Mouse (Mus musculus) ES-E14 (cell line): ENCODE results near the gene Unc93b1. TPM values are rescaled to one million over a fixed set of nuclear protein-coding genes. Genes with fewer than 3 reads are reported as not detected.
A peak's percentile ranks its signal among the peaks of the same experiment; 100 is the strongest.

ENCODE experiments used
- DNase-seq: peaks from one replicate; pipeline ENCODE4 v3.0.0-alpha.2; 2013; ENCODE audit warnings: low read depth, low spot score
- H3K27ac ChIP-seq: 2 replicates; pipeline ENCODE4 v1.5.1; 2012; ENCODE audit warnings: low read depth, mild to moderate bottlenecking, low read length, moderate library complexity, mixed read lengths; ENCODE audit not compliant: poor library complexity, insufficient read depth, severe bottlenecking
- H3K36me3 ChIP-seq: 2 replicates; pipeline ENCODE4 v1.6.1; 2012; ENCODE audit warnings: mild to moderate bottlenecking, low read length, moderate library complexity, mixed read lengths; ENCODE audit not compliant: control insufficient read depth, poor library complexity, insufficient read depth, severe bottlenecking
- H3K4me1 ChIP-seq, 2 experiments: fragments of 150-350 bp in 1 of 2; sonication (generic) in 1 of 2; 2 replicates each; pipeline ENCODE4 v1.6.1; 2012; ENCODE audit warnings: low read length in 2 of 2, mild to moderate bottlenecking in 1 of 2, mixed read lengths in 1 of 2; ENCODE audit not compliant: control insufficient read depth in 2 of 2, insufficient read depth in 2 of 2, poor library complexity in 1 of 2
- H3K4me3 ChIP-seq, 2 experiments: fragments of 150-350 bp in 1 of 2; sonication (generic) in 1 of 2; 2 replicates each; pipeline ENCODE4 v1.5.1; 2012; ENCODE audit warnings: low read length in 2 of 2, low read depth in 1 of 2, mild to moderate bottlenecking in 1 of 2, mixed read lengths in 1 of 2; ENCODE audit not compliant: insufficient read depth in 1 of 2, poor library complexity in 1 of 2, severe bottlenecking in 1 of 2
- H3K9ac ChIP-seq: 2 replicates; pipeline ENCODE4 v1.6.1; 2012; ENCODE audit warnings: low read depth, mild to moderate bottlenecking, low read length, mixed read lengths; ENCODE audit not compliant: poor library complexity, insufficient read depth, severe bottlenecking
- H3K9me3 ChIP-seq: fragments of 150-350 bp; sonication (generic); 2 replicates; pipeline ENCODE4 v1.6.1; 2012; ENCODE audit warnings: low read depth, mild to moderate bottlenecking, low read length; ENCODE audit not compliant: control insufficient read depth, insufficient read depth
- CHD2 ChIP-seq: IDR thresholded peaks from 2 replicates; pipeline ENCODE4 v1.6.1; 2014; ENCODE audit warnings: mild to moderate bottlenecking, low read depth, low read length, inconsistent platforms
- HCFC1 ChIP-seq: IDR thresholded peaks from 2 replicates; pipeline ENCODE4 v1.6.1; 2012; ENCODE audit warnings: low read length, inconsistent platforms, borderline replicate concordance; ENCODE audit not compliant: insufficient read depth
- MAFK ChIP-seq: IDR thresholded peaks from 2 replicates; pipeline ENCODE4 v1.6.1; 2014; ENCODE audit warnings: mild to moderate bottlenecking, low read depth, low read length, inconsistent platforms; ENCODE audit not compliant: insufficient read depth
- ZC3H11A ChIP-seq: IDR thresholded peaks from 2 replicates; pipeline ENCODE4 v1.6.1; 2012; ENCODE audit warnings: low read depth, mild to moderate bottlenecking, inconsistent platforms, low read length, borderline replicate concordance
- ZNF384 ChIP-seq: IDR thresholded peaks from 2 replicates; pipeline ENCODE4 v1.6.1; 2012; ENCODE audit warnings: low read depth, low read length, inconsistent platforms
- in situ Hi-C, 2 experiments: fragments of 600-800 bp; cut with MboI; formaldehyde crosslinking; loops; one replicate each; pipeline ENCODE4 v1.15.1; 2025; ENCODE audit warnings: low sequenced_read_pairs in 2 of 2, inconsistent platforms in 1 of 2; ENCODE audit not compliant: unreplicated experiment in 2 of 2
- total RNA-seq: library from RNA; depleted of rRNA; stranded (reverse); fragments of 300-350 nt; gene quantifications from 2 replicates; pipeline ENCODE4 v1.2.3, GENCODE M21; 2012

Unc93b1 gene
- total RNA-seq, 1 experiment: 3.9 TPM

DNA sequence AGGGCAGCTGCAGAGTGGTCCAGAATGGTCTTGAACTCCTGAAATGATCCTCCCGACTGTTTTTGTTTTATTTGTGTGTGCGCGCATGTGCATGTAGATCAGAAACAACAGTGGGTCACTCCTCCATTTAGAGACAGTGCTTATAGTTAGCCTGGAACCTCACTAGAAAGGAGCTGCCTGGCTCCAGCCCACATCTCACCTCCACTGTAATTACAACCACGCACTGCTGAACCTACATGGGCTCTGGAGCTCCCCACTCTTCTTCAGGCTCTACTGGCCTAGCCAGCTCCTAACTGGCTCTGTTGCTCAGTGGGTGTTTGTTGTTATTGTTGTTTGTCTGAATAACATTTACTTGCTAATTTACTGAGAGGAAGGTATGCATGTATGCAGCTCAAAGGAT lies 35.4 kb upstream of the Unc93b1 start:
- no peak overlapping the region for H3K9ac ChIP-seq
- H3K4me1 ChIP-seq: peaks cover 3 to 11% of the 10 kb centered on the region in 2 experiments; a peak in 2 of 4 replicates
- H3K9me3 ChIP-seq: no peaks in the 10 kb centered on the region
- H3K4me3 ChIP-seq: no peak overlapping the region
- TF ChIP-seq CHD2: no peak
- no peak for TF ChIP-seq ZNF384
- no peak for TF ChIP-seq MAFK
- TF ChIP-seq HCFC1: no peak
- no peak for TF ChIP-seq ZC3H11A
- H3K27ac ChIP-seq: no peak overlapping the region
- in situ Hi-C loops: no loop called here
- DNase-seq: no peak
- H3K36me3 ChIP-seq: peaks cover 10% of the 10 kb centered on the region; the same call in 1 of the 2 replicates

DNA sequence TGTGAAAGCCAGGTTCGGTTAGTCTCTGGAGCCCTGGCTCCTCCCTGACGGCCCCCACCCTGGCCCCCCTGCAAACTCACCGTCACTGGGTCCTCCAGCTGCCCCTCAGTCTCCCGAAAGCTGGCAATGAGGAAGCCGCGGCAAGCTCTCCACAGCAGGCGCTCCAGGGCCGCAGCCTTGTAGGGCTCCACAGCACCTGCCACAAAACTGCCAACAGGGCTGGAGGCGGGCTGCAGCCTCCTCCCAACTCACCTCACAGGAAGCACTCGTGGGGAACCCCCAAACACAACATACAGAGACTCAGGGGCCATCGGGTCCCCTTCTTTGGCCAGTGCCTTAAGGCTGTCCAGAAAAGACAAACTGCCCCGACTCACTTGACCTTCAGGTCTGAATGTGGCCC lies 32.0 kb upstream of the Unc93b1 start:
- no peak for TF ChIP-seq HCFC1
- TF ChIP-seq MAFK: no peak
- TF ChIP-seq ZNF384: no peak
- no peak for TF ChIP-seq ZC3H11A
- no peak for TF ChIP-seq CHD2
- in situ Hi-C loops: no loop called here
- Histone ChIP-seq H3K9ac (no peak overlapping the region), H3K4me1 (peaks cover 3 to 31% of the 10 kb centered on the region in 2 experiments; a peak in 3 of 4 replicates), H3K36me3 (no peaks in the 10 kb centered on the region), H3K9me3 (no peaks in the 10 kb centered on the region), H3K4me3 (no peak overlapping the region), H3K27ac (no peak overlapping the region)
- no peak for DNase-seq

DNA sequence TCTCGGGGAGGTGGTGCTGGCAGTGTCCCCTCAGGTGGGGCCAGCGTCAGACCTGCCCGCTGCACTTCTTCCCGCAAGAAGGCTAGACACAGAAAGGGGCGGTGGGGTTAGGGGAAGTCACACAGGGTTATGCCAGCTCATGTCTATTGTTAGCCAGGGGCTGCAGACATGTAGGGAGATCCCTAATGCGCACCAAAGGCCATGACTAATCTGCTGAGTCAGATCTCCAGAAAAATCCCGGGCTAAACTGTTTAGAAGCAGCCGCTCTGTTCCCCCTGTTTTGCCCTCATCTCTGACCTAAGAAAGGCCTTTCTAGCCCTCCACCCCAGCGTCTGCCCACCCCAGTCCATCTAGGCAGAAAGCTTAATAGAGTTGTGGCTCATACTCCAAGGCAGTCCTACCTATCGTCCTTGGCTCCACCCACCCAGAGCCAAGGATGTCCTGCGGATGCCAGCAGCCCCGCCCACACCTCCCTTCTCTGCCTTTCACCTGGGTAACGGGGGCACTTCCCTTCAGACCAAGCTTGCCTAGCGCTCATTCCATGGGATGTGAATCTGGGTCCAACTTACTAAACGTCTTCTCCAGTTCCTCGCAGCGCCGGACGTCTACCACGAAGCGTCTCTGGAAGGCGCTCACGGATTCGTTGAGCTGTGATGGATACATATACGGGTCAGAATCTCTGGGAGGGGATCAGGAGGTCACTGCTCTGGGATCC lies 31.2 kb upstream of the Unc93b1 start:
- H3K4me1 ChIP-seq: peaks cover 3 to 31% of the 10 kb centered on the region in 2 experiments; a peak in 3 of 4 replicates
- H3K27ac ChIP-seq: no peak overlapping the region
- peak overlapping the region; percentile 48 to 51 for H3K4me3 ChIP-seq
- H3K9me3 ChIP-seq: no peaks in the 10 kb centered on the region
- peak; percentile 89 for TF ChIP-seq MAFK
- TF ChIP-seq CHD2: no peak
- H3K36me3 ChIP-seq: peaks cover 6% of the 10 kb centered on the region
- peak overlapping the region; percentile 30; the same call in 1 of the 2 replicates for H3K9ac ChIP-seq
- in situ Hi-C loops: no loop called here
- DNase-seq: no peak

DNA sequence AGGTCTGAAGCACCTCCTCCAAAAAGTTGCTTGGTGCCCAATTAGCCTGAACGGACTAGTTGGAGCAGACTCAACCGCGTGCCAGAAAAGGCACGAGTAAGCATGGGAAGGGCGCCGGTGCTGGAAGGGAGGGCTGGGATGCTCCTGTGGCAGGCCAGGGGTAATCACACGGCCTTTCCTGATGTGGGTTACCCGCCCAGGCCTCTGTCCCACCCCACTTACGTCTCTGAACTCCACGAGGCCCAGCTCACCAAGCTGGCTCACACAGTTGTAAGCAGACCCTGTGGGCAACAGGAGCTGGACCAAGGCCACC lies 30.7 kb upstream of the Unc93b1 start:
- TF ChIP-seq CHD2 (no peak), HCFC1 (no peak), MAFK (no peak), ZNF384 (no peak), ZC3H11A (no peak)
- H3K4me1 ChIP-seq: peaks cover 3 to 31% of the 10 kb centered on the region in 2 experiments; a peak in 3 of 4 replicates
- H3K4me3 ChIP-seq: peak overlapping the region; percentile 48 to 51; a peak in 2 of 4 replicates
- peak overlapping the region; percentile 2; the same call in 1 of the 2 replicates for H3K9ac ChIP-seq
- in situ Hi-C loops: no loop called here
- no peak overlapping the region for H3K27ac ChIP-seq
- DNase-seq: no peak
- no peaks in the 10 kb centered on the region for H3K9me3 ChIP-seq
- peaks cover 9% of the 10 kb centered on the region for H3K36me3 ChIP-seq
